Mouse (Mus musculus) thymus, postnatal 25 days (tissue): ENCODE data around the gene Gm21969.

Experiments used
- DNase-seq: peaks from one replicate; pipeline ENCODE4 v3.0.0; 2022

Gm21969 gene

DNA sequence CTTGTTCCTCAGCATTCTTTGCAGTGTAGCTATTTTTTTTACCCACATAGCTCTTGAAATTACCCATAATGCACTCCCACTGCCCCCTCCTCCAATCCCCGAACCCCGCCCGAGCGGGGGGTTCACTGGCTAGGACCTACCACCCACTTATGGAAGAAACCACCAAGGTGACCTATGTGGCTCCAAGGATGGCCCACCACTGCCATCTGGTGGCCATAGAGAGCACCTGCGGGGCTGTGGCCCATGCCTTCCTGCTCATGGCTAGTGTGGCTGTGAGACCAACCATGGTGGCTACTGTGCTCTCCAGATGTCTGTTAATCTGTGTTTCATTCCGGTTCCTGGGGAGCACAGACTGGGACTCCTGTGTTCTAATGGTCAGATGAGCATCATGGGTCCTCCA is 66.9 kb downstream of the Gm21969 start:
- DNase-seq: peak; percentile 58

DNA sequence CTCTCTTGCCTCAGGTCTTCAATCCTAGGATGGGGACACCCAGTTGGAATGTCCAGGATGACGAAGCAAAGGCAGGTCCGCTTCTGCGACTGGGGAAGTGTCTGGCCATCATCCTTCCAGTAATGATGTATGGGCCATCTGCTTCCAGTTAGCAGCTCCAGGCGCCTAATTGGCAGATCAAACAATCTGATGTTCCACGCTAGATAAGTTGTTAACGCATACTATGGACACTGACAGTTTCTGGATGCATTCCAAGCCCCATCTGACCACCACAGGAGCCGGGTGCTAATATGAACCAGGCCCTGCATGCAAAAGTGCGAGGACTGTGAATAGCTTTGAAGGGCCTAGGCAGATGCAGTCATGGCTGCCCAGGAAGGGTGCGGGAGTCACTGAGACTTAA is 72.7 kb downstream of the Gm21969 start:
- no peak for DNase-seq

DNA sequence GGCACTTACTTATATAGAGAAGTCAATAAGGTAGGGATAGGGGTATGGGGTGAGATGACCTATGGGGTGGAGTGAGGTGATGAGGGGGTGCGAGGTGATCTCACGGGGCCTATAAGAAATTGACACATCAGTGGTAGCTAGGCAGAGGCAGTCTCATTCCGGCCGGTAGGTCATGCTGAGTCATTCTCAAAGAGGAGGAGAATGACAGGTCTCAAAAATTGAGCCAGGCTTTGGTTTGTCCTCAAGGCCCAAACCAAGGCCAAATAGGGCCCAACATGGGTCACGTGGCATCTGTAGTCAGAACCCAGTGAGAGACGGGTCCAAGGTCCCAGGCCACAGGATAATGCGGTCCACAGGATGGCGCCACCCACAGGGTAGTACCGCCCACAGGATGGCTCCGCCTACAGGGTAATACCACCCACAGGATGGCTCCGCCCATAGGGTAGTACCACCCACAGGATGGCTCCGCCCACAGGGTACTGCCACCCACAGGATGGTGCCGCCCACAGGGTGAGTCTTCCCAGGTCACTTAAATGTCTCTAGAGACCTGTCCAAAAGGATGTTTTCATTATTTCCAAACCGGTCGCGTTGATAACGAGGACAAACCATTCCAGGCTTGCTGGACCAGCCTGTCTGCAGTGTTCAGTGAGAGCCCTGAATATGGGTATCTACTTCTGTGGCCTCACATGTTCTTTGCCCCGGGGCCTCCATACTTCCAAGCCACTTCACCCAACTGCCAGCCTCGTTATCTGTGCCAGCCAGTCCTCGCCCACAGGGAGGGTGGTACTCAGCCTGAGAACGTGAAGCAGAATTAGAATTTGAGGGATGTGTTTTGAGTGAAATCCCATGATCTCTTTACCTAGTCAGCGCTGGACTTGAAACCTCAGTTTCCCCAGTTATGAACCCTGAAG is 81.0 kb downstream of the Gm21969 start:
- DNase-seq: no peak

- DNase-seq: peak; percentile 36
Measured at GRCm38 (mm10) chr4:139684639-139685017, 81.6 kb downstream of the Gm21969 start.

GRCm38 (mm10) chr4:139688058-139688457 is 85.1 kb downstream of the Gm21969 start:
- no peak for DNase-seq

GRCm38 (mm10) chr4:139689627-139690269 is 86.8 kb downstream of the Gm21969 start:
- no peak for DNase-seq

- no peak for DNase-seq
Measured at GRCm38 (mm10) chr4:139693315-139693714, 90.3 kb downstream of the Gm21969 start.

DNA sequence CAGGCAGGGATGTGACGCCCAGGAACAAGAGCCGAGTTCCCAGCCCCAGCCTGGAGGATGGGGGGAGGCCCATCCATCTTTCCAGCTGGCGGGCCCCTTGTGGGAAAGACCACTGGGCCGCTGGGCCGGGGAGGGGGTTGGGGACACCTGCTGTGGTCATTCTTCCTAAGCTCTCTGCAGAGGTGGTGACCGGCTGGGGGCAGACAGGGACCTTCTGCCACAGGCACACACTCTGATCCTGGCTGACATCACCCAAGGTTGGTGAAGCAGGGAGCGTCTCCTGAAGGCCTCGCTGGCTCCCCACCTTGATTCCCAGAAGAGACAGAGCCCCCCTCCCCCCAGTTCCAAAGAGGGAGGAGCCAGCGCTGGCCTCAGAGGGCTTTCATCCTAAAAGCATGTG is 94.8 kb downstream of the Gm21969 start:
- no peak for DNase-seq

DNA sequence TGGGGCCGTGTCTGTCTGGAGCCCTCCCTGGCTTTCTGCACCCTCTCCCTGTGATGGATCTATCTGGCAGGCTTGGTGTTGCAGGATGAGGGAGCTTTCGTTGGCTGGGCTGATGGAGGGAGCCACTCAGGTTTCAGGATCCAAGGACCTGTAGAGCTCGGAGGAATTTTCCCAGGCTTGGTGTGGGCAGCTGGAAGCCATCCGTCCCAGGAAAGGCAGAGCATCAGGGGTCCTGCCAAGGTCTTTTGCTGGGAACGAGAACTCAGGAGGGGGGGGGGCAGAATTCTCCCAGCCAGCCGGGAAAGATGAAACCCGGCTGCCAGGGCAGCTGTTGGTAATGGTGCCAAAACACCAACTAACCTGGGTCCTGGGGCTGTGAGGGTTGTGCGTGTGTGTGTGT is 95.6 kb downstream of the Gm21969 start:
- DNase-seq: no peak

- no peak for DNase-seq
Measured at GRCm38 (mm10) chr4:139702914-139703313, 99.9 kb downstream of the Gm21969 start.

- DNase-seq: peak; percentile 3
Measured at GRCm38 (mm10) chr4:139703468-139703867, 100.5 kb downstream of the Gm21969 start.

- no peak for DNase-seq
Measured at GRCm38 (mm10) chr4:139705986-139706385, 103.0 kb downstream of the Gm21969 start.

DNA sequence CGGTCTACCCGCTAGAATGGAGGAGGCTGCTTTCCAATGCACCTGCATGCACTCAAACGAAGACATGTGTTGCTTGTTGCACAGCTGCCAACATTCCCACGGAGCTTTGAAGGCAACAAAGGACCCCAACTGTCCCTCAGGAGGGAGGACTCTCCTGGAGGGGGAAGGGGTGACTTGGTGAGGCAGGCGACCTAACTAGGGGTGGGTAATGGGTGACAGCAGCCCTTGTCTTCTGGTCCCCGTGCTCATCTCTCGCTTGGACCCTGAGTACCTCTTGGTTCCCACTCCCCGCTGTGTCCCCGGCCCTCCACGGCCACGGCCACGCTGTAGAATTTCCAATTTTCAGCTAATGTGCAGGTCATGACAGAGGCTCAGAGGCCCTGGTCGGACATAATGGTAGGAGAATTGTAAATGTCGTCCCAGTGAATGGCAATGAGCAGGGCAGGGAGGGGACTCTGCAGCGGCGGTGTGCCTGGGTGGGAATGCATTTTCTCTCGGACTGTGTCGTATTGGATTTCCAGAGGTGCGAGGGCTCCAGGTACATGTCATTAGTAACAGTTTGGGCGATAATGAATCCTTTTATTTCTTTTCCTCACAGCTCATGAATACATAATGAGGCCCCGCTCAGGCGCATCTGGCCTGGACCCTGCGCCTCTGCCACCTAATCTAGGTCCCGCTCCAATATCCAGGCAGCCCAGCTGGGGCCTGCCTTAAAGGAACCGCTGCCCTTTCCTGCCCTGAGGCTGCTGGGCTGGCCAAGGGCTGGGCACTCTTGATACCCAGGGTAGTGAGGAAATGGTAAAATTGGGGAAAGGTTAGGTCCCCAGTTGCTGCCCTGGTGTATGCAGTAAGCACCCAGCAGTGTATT is 107.7 kb downstream of the Gm21969 start:
- no peak for DNase-seq
